Mouse (Mus musculus): ENCODE measurements around the gene H2-T22. TPM values are rescaled to one million over a fixed set of nuclear protein-coding genes. Genes with fewer than 3 reads are reported as not detected.
A peak's percentile ranks its signal among the peaks of the same experiment; 100 is the strongest.

H2-T22 gene
- polyA plus RNA-seq, 1 experiment from 2014 or later, result 4.9 TPM

- Histone ChIP-seq H3K9ac (replicated peaks; ENCODE audit: low read depth, low read length) (no peak overlapping the region), H3K4me3 (replicated peaks; ENCODE audit: low read length) (no peak overlapping the region), H3K36me3 (ENCODE audit: control insufficient read depth, insufficient read depth) (no peaks in the 10 kb centered on the region), H3K9me3 (ENCODE audit: control insufficient read depth, low read length) (0 out of 2 replicates have a peak, but pooled peaks cover 2% of the 10 kb centered on the region), H3K4me2 (ENCODE audit: low read length) (no peak overlapping the region), H3K27me3 (replicated peaks; ENCODE audit: control insufficient read depth, insufficient read depth, low read length) (no peaks in the 10 kb centered on the region), H3K4me1 (replicated peaks; ENCODE audit: control insufficient read depth, insufficient read depth, low read length) (peaks cover 7% of the 10 kb centered on the region), H3K27ac (ENCODE audit: low read length) (no peak overlapping the region)
- WGBS, result 98% methylated on average over 6 of the region's 6 CpGs
- no peak for ATAC-seq
Observed at GRCm38 (mm10) chr17:36001966-36002365, 40.6 kb downstream of the H2-T22 start.

DNA sequence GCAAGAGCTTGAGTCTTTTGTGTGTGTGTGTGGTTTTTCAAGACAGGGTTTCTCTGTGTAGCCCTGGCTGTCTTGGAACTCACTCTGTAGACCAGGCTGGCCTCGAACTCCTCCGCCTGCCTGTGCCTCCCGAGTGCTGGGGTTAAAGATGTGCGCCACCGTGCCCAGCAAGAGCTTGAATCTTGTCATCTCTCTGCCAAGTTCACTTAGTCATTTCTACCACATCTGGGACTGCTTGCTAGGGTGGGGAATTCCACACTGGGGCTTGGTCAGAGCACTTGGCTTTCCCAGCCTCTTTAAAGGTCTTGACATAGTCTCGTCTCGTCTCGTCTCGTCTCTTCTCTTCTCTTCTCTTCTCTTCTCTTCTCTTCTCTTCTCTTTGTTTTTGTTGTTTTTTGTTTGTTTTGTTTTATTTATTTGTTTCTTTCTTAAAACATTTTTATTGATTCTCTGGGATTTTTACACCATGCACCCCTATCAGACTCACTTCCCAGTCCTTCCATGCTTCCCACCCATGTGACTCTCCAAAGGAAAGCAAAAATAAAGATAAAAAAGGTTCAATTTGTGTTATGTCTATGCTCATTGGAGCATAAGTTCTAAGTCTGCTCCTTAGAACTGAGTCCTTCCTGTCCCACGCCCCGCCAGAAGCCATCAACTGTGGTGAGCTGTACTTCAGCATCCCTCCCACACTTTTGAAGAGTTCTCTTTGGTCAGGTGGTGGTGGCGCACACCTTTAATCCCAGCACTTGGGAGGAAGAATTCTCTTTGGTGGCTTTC, 41.2 kb downstream of the H2-T22 start:
- ATAC-seq, result no peak
- Histone ChIP-seq H3K4me2 (ENCODE audit: low read length) (no peak overlapping the region), H3K36me3 (ENCODE audit: control insufficient read depth, insufficient read depth) (no peaks in the 10 kb centered on the region), H3K27ac (ENCODE audit: low read length) (no peak overlapping the region), H3K9ac (replicated peaks; ENCODE audit: low read depth, low read length) (no peak overlapping the region), H3K4me1 (replicated peaks; ENCODE audit: control insufficient read depth, insufficient read depth, low read length) (peaks cover 11% of the 10 kb centered on the region), H3K27me3 (replicated peaks; ENCODE audit: control insufficient read depth, insufficient read depth, low read length) (no peaks in the 10 kb centered on the region), H3K4me3 (replicated peaks; ENCODE audit: low read length) (no peak overlapping the region), H3K9me3 (ENCODE audit: control insufficient read depth, low read length) (no peaks in the 10 kb centered on the region)
- 95% methylated on average over 12 of the region's 12 CpGs for WGBS

- Histone ChIP-seq H3K4me2 (ENCODE audit: low read length) (no peak overlapping the region), H3K9me3 (ENCODE audit: control insufficient read depth, low read length) (no peaks in the 10 kb centered on the region), H3K9ac (replicated peaks; ENCODE audit: low read depth, low read length) (no peak overlapping the region), H3K4me1 (replicated peaks; ENCODE audit: control insufficient read depth, insufficient read depth, low read length) (peaks cover 21% of the 10 kb centered on the region), H3K27ac (ENCODE audit: low read length) (no peak overlapping the region), H3K27me3 (replicated peaks; ENCODE audit: control insufficient read depth, insufficient read depth, low read length) (no peaks in the 10 kb centered on the region), H3K4me3 (replicated peaks; ENCODE audit: low read length) (no peak overlapping the region), H3K36me3 (ENCODE audit: control insufficient read depth, insufficient read depth) (no peaks in the 10 kb centered on the region)
- 87% methylated on average over 4 of the region's 4 CpGs for WGBS
- ATAC-seq, result no peak
Observed at GRCm38 (mm10) chr17:36000349-36000748, 42.2 kb downstream of the H2-T22 start.

DNA sequence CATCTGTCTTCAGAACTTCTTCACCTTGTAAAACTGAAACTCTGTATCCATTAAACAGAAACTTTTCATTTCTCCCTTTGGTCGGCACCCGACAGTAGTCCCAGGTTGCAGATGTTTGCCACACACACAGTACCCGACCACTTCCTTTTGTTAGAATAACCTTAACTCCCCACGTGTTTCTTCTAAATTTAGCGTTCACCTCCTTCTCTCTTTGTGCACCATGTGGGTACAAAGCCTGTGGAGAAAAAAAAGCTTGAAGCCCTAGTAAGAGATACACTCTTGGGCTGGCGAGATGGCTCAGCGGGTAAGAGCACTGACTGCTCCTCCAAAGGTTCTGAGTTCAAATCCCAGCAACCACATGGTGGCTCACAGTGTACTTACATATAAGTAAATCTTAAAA, 43.2 kb downstream of the H2-T22 start:
- Histone ChIP-seq H3K27ac (ENCODE audit: low read length) (no peak overlapping the region), H3K9ac (replicated peaks; ENCODE audit: low read depth, low read length) (no peak overlapping the region), H3K4me1 (replicated peaks; ENCODE audit: control insufficient read depth, insufficient read depth, low read length) (peaks cover 26% of the 10 kb centered on the region), H3K4me3 (replicated peaks; ENCODE audit: low read length) (no peak overlapping the region), H3K36me3 (ENCODE audit: control insufficient read depth, insufficient read depth) (no peaks in the 10 kb centered on the region), H3K4me2 (ENCODE audit: low read length) (no peak overlapping the region), H3K9me3 (ENCODE audit: control insufficient read depth, low read length) (no peaks in the 10 kb centered on the region), H3K27me3 (replicated peaks; ENCODE audit: control insufficient read depth, insufficient read depth, low read length) (no peaks in the 10 kb centered on the region)
- no peak for ATAC-seq
- 87% methylated on average over 7 of the region's 7 CpGs for WGBS

DNA sequence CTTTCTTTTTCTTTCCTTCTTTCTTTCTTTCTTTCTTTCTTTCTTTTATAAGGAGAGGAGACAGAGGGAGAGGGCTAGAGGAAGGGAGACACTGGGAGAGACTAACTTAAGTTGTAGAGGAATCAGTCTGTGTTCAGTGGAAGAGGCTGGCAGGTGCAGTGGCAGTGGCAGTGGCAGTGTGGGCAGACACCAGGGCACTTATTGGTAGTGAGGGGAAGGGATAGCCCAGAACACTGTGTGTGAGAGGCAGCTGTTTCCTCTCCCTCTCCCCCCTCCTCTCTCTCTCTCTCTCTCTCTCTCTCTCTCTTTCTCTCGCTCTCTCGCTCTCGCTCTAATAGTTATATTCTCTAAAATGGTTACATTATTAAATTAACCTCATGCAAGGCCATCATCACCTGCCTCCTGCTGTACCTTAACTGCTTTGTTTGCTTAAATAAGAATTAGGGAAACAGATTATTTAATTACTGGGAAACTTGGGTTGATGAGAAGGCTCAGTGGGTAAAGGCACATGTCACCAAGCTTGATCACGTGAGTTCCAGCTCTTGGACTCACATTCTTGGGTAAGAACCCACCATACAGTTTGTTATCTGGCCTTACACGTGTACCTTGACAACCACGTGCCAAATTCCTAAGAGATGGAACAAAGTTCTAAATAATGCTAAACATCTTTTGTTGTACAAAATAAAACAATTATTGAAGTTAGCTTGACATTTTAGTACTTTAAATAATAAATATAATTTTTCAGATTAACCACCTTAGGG, 43.8 kb downstream of the H2-T22 start:
- Histone ChIP-seq H3K9me3 (ENCODE audit: control insufficient read depth, low read length) (no peaks in the 10 kb centered on the region), H3K4me2 (ENCODE audit: low read length) (no peak overlapping the region), H3K27me3 (replicated peaks; ENCODE audit: control insufficient read depth, insufficient read depth, low read length) (no peaks in the 10 kb centered on the region), H3K36me3 (ENCODE audit: control insufficient read depth, insufficient read depth) (no peaks in the 10 kb centered on the region), H3K27ac (ENCODE audit: low read length) (no peak overlapping the region), H3K4me3 (replicated peaks; ENCODE audit: low read length) (no peak overlapping the region), H3K9ac (replicated peaks; ENCODE audit: low read depth, low read length) (no peak overlapping the region), H3K4me1 (replicated peaks; ENCODE audit: control insufficient read depth, insufficient read depth, low read length) (peaks cover 26% of the 10 kb centered on the region)
- ATAC-seq, result no peak
- WGBS, result 88% methylated on average over 6 of the region's 6 CpGs

DNA sequence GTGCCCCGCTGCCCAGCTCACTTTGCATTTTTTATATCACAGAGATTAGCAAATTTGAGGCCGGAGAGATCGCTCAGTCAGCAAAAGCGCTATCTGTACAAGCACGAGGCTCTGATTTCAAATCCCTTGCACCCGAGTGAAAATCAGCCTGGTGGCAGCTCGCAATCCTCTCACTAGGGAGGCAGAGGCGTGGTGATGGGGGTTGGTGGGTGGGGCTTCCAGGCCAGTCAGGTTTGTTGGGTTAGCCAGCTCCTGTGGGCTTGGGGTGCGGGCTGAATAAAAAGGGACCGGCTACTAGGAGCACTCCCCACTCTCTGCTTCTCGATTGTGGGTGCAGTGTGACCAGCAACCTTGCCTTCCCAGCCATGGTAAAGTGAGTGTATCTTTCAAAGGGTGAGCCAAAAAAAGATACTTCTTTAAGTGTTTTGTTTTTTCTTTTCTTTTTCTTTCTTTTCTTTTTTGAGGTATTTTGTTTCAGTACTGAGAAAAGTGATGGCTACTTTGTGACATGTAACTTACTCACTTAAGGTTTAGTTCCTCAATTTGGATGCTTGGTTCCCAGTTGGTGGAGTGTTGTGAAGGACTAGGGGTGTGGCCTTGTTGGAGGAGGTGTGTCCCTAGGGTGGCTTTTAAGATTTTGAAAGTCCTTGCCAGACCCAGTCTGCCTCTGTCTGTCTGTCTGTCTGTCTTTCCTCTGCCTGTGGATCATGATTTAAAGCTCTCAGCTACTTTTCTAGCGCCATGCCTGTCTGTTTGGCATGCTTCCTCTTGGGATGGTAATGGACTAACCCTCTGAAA, 44.6 kb downstream of the H2-T22 start:
- no peak for ATAC-seq
- Histone ChIP-seq H3K4me2 (ENCODE audit: low read length) (no peak overlapping the region), H3K9me3 (ENCODE audit: control insufficient read depth, low read length) (no peaks in the 10 kb centered on the region), H3K4me1 (replicated peaks; ENCODE audit: control insufficient read depth, insufficient read depth, low read length) (peaks cover 26% of the 10 kb centered on the region), H3K27me3 (replicated peaks; ENCODE audit: control insufficient read depth, insufficient read depth, low read length) (no peaks in the 10 kb centered on the region), H3K9ac (replicated peaks; ENCODE audit: low read depth, low read length) (no peak overlapping the region), H3K27ac (ENCODE audit: low read length) (no peak overlapping the region), H3K4me3 (replicated peaks; ENCODE audit: low read length) (no peak overlapping the region), H3K36me3 (ENCODE audit: control insufficient read depth, insufficient read depth) (no peaks in the 10 kb centered on the region)
- 51% methylated on average over 12 of the region's 12 CpGs for WGBS

DNA sequence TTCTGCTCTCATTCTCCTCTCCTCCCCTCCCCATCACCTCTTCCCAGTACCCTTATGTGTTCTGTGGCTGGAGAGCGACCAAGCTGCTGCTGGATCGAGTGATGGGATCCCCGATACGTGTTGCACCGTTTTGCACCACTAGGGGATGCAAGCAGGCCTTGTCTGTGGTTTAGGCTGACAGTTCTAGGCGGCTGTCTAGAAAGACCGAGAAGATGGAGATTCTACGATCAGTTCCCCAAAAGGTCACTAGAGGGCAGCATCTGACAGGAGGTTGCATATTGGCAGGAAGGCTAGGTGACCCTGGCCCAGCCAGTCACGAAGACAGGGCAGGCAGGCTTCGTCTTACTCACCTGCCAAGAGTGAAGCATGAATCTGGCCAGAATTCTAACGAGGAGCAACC, 45.6 kb downstream of the H2-T22 start:
- Histone ChIP-seq H3K27ac (ENCODE audit: low read length) (no peak overlapping the region), H3K4me2 (ENCODE audit: low read length) (no peak overlapping the region), H3K36me3 (ENCODE audit: control insufficient read depth, insufficient read depth) (no peaks in the 10 kb centered on the region), H3K27me3 (replicated peaks; ENCODE audit: control insufficient read depth, insufficient read depth, low read length) (no peaks in the 10 kb centered on the region), H3K4me3 (replicated peaks; ENCODE audit: low read length) (no peak overlapping the region), H3K9me3 (ENCODE audit: control insufficient read depth, low read length) (no peaks in the 10 kb centered on the region), H3K4me1 (replicated peaks; ENCODE audit: control insufficient read depth, insufficient read depth, low read length) (peaks cover 26% of the 10 kb centered on the region), H3K9ac (replicated peaks; ENCODE audit: low read depth, low read length) (no peak overlapping the region)
- under 1% methylated on average over 11 of the region's 11 CpGs for WGBS
- ATAC-seq, result peak; percentile 67

DNA sequence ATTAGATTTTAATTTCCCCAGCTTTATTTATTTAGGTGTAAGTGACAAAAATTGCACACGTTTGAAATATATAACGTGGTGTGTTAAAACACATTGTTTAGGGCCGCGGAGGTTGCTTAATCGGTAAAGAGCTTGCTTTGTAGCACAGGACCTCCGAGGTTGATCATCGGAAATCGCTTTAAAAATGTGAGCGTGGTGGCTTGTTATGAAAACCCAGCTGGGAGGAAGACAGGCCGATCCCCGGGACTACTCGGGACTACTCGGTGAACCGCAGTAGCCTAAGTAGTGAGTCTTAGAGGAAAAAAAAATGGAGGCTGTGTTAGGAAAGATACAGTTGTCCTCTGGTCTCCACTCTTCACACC, 47.7 kb downstream of the H2-T22 start:
- 5% methylated on average over 14 of the region's 14 CpGs for WGBS
- Histone ChIP-seq H3K4me2 (ENCODE audit: low read length) (peak overlapping the region; percentile 78), H3K4me3 (replicated peaks; ENCODE audit: low read length) (peak overlapping the region; percentile 67), H3K36me3 (ENCODE audit: control insufficient read depth, insufficient read depth) (no peaks in the 10 kb centered on the region), H3K27me3 (replicated peaks; ENCODE audit: control insufficient read depth, insufficient read depth, low read length) (no peaks in the 10 kb centered on the region), H3K4me1 (replicated peaks; ENCODE audit: control insufficient read depth, insufficient read depth, low read length) (peaks cover 26% of the 10 kb centered on the region), H3K9me3 (ENCODE audit: control insufficient read depth, low read length) (no peaks in the 10 kb centered on the region), H3K9ac (replicated peaks; ENCODE audit: low read depth, low read length) (peak overlapping the region; percentile 60), H3K27ac (ENCODE audit: low read length) (peak overlapping the region; percentile 75; the same call in 1 of the 2 replicates)
- ATAC-seq, result no peak
